Mouse (Mus musculus): ENCODE measurements at regions not wholly inside any gene's neighbourhood (a gene's known extent, or its start where the extent isn't known, plus 50 kb on each side); places are given as distances from the start of the nearest gene placed in this dataset.
A peak's percentile ranks its signal among the peaks of the same experiment; 100 is the strongest.

DNA sequence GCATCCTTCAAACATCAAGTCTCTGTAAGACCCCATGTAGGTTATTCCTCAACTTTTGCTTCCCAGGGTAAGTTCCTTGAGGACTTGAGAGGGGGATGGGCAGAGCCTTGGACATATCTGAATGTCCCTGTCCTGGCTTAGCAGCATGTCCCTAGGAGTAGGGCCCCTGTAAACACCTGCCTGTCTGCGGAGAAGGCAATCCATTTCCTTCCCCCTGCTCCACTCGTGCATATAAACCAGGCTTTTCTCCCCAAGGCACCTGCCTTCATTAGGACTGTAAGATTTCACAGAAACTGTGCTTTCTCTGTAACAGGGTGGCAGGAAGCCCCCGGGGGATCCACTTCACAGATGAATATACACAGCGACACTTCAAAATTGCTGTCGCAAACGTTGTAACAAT, 393.1 kb downstream of the Plekhb2 start:
- 41% methylated on average over 6 of the region's 6 CpGs for WGBS
- no peak for DNase-seq
- H3K4me3 ChIP-seq (ENCODE audit: insufficient read depth, low read depth, low read length), result no peak overlapping the region
- no peaks in the 10 kb centered on the region for H3K4me1 ChIP-seq (ENCODE audit: control insufficient read depth, insufficient read depth, low read length)
- H3K27ac ChIP-seq (ENCODE audit: insufficient read depth, low read depth, low read length), result no peak overlapping the region
- no peak for TF ChIP-seq POLR2A (IDR thresholded peaks at IDR 0.05; ENCODE audit: low read depth, low read length)
- no peak for TF ChIP-seq CTCF (conservative IDR thresholded peaks at IDR 0.05; ENCODE audit: insufficient read depth, insufficient read length, low read depth, low read length)
- H3K36me3 ChIP-seq (ENCODE audit: control insufficient read depth, insufficient read depth, low read length), result no peaks in the 10 kb centered on the region
- no peaks in the 10 kb centered on the region for H3K27me3 ChIP-seq (replicated peaks; ENCODE audit: control insufficient read depth, insufficient read depth, low read length)

GRCm38 (mm10) chr1:35243339-35243738, 393.6 kb downstream of the Plekhb2 start:
- WGBS, result 42% methylated on average over 6 of the region's 6 CpGs
- no peaks in the 10 kb centered on the region for H3K27me3 ChIP-seq (replicated peaks; ENCODE audit: control insufficient read depth, insufficient read depth, low read length)
- H3K36me3 ChIP-seq (ENCODE audit: control insufficient read depth, insufficient read depth, low read length), result no peaks in the 10 kb centered on the region
- TF ChIP-seq POLR2A (IDR thresholded peaks at IDR 0.05; ENCODE audit: low read depth, low read length) (no peak), CTCF (conservative IDR thresholded peaks at IDR 0.05; ENCODE audit: insufficient read depth, insufficient read length, low read depth, low read length) (no peak)
- no peak overlapping the region for H3K27ac ChIP-seq (ENCODE audit: insufficient read depth, low read depth, low read length)
- no peak overlapping the region for H3K4me3 ChIP-seq (ENCODE audit: insufficient read depth, low read depth, low read length)
- H3K4me1 ChIP-seq (ENCODE audit: control insufficient read depth, insufficient read depth, low read length), result no peaks in the 10 kb centered on the region
- no peak for DNase-seq

- Histone ChIP-seq H3K4me3 (ENCODE audit: insufficient read depth, low read depth, low read length) (no peak overlapping the region), H3K4me1 (ENCODE audit: control insufficient read depth, insufficient read depth, low read length) (no peaks in the 10 kb centered on the region), H3K27ac (ENCODE audit: insufficient read depth, low read depth, low read length) (no peak overlapping the region), H3K27me3 (replicated peaks; ENCODE audit: control insufficient read depth, insufficient read depth, low read length) (no peaks in the 10 kb centered on the region), H3K36me3 (ENCODE audit: control insufficient read depth, insufficient read depth, low read length) (no peaks in the 10 kb centered on the region)
- 70% methylated on average over 1 of the region's 1 CpGs for WGBS
- DNase-seq, result no peak
- TF ChIP-seq POLR2A (IDR thresholded peaks at IDR 0.05; ENCODE audit: low read depth, low read length) (no peak), CTCF (conservative IDR thresholded peaks at IDR 0.05; ENCODE audit: insufficient read depth, insufficient read length, low read depth, low read length) (no peak)
Measured at GRCm38 (mm10) chr1:35265125-35265524, 415.3 kb downstream of the Plekhb2 start.

DNA sequence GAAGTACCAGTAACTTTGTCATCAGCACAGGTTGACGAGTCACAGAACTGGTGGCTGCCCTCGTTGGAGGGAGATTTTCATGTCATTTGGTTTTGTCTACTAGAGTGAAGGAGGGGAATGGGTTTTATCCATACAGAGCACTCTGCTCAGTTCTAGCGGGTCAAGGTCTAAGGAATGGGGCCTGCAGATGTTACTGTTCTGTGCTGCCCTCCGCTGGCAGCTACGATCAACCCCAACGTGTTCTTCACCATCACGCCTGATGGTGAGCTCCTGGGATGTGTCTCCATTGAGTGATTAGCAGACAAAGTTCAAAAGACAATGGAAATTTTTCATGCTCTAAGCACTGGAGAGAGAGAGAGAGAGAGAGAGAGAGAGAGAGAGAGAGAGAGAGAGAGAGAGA, 416.9 kb downstream of the Plekhb2 start:
- DNase-seq, result peak; percentile 9
- Histone ChIP-seq H3K4me3 (ENCODE audit: insufficient read depth, low read depth, low read length) (no peak overlapping the region), H3K4me1 (ENCODE audit: control insufficient read depth, insufficient read depth, low read length) (no peaks in the 10 kb centered on the region), H3K27ac (ENCODE audit: insufficient read depth, low read depth, low read length) (no peak overlapping the region), H3K27me3 (replicated peaks; ENCODE audit: control insufficient read depth, insufficient read depth, low read length) (no peaks in the 10 kb centered on the region), H3K36me3 (ENCODE audit: control insufficient read depth, insufficient read depth, low read length) (no peaks in the 10 kb centered on the region)
- TF ChIP-seq CTCF (conservative IDR thresholded peaks at IDR 0.05; ENCODE audit: insufficient read depth, insufficient read length, low read depth, low read length), result no peak; the same call in 1 of the 2 replicates
- no peak for TF ChIP-seq POLR2A (IDR thresholded peaks at IDR 0.05; ENCODE audit: low read depth, low read length)
- WGBS, result 53% methylated on average over 7 of the region's 7 CpGs

DNA sequence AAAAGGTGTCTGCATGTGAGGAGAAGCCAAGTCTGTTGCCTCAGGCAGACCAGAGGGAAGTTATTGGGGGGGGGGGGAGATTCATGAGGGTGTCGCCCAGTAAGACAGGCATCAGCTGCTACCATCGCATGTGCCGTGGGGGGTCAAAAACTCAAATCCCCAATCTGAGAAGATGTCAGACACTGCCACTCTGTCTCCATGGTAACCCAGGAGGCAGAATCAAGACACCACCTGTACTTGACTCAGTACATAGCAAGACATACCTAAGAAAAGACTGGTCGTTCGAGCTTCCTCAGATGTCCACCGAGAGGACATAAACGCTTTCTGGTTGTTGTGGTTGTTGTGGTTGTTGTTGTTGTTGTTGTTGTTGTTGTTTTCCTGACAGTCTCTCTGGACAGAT, 418.1 kb downstream of the Plekhb2 start:
- TF ChIP-seq POLR2A (IDR thresholded peaks at IDR 0.05; ENCODE audit: low read depth, low read length) (no peak), CTCF (conservative IDR thresholded peaks at IDR 0.05; ENCODE audit: insufficient read depth, insufficient read length, low read depth, low read length) (no peak)
- H3K4me1 ChIP-seq (ENCODE audit: control insufficient read depth, insufficient read depth, low read length), result no peaks in the 10 kb centered on the region
- no peak overlapping the region for H3K27ac ChIP-seq (ENCODE audit: insufficient read depth, low read depth, low read length)
- no peak overlapping the region for H3K4me3 ChIP-seq (ENCODE audit: insufficient read depth, low read depth, low read length)
- no peaks in the 10 kb centered on the region for H3K27me3 ChIP-seq (replicated peaks; ENCODE audit: control insufficient read depth, insufficient read depth, low read length)
- no peak for DNase-seq
- WGBS, result 80% methylated on average over 7 of the region's 7 CpGs
- no peaks in the 10 kb centered on the region for H3K36me3 ChIP-seq (ENCODE audit: control insufficient read depth, insufficient read depth, low read length)

DNA sequence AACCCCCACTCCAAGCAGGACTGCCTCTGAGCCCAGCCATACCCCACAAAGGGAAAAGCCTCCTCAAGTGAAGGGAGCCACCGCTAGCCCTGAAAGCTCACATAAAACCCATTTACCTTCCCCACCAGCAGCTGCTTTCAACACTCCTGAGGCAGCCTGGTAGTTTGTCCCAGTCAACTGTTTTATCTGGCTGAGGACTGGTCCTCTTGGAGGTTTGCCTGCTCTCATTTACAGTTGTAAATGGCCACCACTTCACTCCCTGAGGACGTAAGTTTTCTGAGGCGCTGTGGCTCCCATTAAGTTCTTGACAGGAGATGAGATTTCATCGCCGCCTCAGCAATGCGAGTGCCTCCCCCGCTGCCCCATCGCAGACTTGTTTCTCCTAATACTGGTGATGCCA, 425.2 kb downstream of the Plekhb2 start:
- 75% methylated on average over 8 of the region's 8 CpGs for WGBS
- no peaks in the 10 kb centered on the region for H3K36me3 ChIP-seq (ENCODE audit: control insufficient read depth, insufficient read depth, low read length)
- no peaks in the 10 kb centered on the region for H3K27me3 ChIP-seq (replicated peaks; ENCODE audit: control insufficient read depth, insufficient read depth, low read length)
- no peaks in the 10 kb centered on the region for H3K4me1 ChIP-seq (ENCODE audit: control insufficient read depth, insufficient read depth, low read length)
- DNase-seq, result no peak
- no peak for TF ChIP-seq CTCF (conservative IDR thresholded peaks at IDR 0.05; ENCODE audit: insufficient read depth, insufficient read length, low read depth, low read length)
- no peak for TF ChIP-seq POLR2A (IDR thresholded peaks at IDR 0.05; ENCODE audit: low read depth, low read length)
- H3K27ac ChIP-seq (ENCODE audit: insufficient read depth, low read depth, low read length), result no peak overlapping the region
- no peak overlapping the region for H3K4me3 ChIP-seq (ENCODE audit: insufficient read depth, low read depth, low read length)
